Mouse (Mus musculus) liver, embryonic 15.5 days (tissue): ENCODE measurements around the gene Snx27. TPM values are rescaled to one million over a fixed set of nuclear protein-coding genes. Genes with fewer than 3 reads are reported as not detected.

ENCODE experiments used
- ATAC-seq: fragments of 200-750 bp; cut with Nextera tagmentation; 2 replicates; pipeline ENCODE4 v1.8.0; 2017; ENCODE audit warnings: moderate number of reproducible peaks, mild to moderate bottlenecking, moderate library complexity; ENCODE audit not compliant: insufficient read depth
- H3K27ac ChIP-seq: fragments of 300-500 bp; sonication (generic); replicated peaks from 2 replicates; pipeline ENCODE4 v1.5.1; 2015; ENCODE audit warnings: mild to moderate bottlenecking, inconsistent platforms
- H3K27me3 ChIP-seq: fragments of 300-500 bp; sonication (generic); 2 replicates; pipeline ENCODE4 v1.6.1; 2015; ENCODE audit warnings: mild to moderate bottlenecking, inconsistent platforms
- H3K36me3 ChIP-seq: fragments of 300-500 bp; sonication (generic); replicated peaks from 2 replicates; pipeline ENCODE4 v1.6.1; 2015; ENCODE audit warnings: moderate library complexity, mild to moderate bottlenecking, inconsistent platforms
- H3K4me1 ChIP-seq: fragments of 300-500 bp; sonication (generic); replicated peaks from 2 replicates; pipeline ENCODE4 v1.6.1; 2015; ENCODE audit warnings: inconsistent platforms
- H3K4me2 ChIP-seq: fragments of 300-500 bp; sonication (generic); 2 replicates; pipeline ENCODE4 v1.6.1; 2015; ENCODE audit warnings: moderate library complexity, mild to moderate bottlenecking, inconsistent platforms
- H3K4me3 ChIP-seq: fragments of 300-500 bp; sonication (generic); replicated peaks from 2 replicates; pipeline ENCODE4 v1.5.1; 2015; ENCODE audit warnings: mild to moderate bottlenecking, inconsistent platforms
- H3K9ac ChIP-seq: fragments of 300-500 bp; sonication (generic); 2 replicates; pipeline ENCODE4 v1.6.1; 2015; ENCODE audit warnings: moderate library complexity, mild to moderate bottlenecking, inconsistent platforms
- H3K9me3 ChIP-seq: fragments of 300-500 bp; sonication (generic); replicated peaks from 2 replicates; pipeline ENCODE4 v1.6.1; 2016; ENCODE audit warnings: inconsistent platforms
- WGBS: fragments of 180-500 bp; shearing (Covaris S2); methylation state at CpG from one replicate; pipeline ENCODE4 v1.1.7; 2015; ENCODE audit warnings: mixed read lengths; ENCODE audit not compliant: insufficient replicate concordance; 5-methylcytosine and 5-hydroxymethylcytosine counted together
- polyA plus RNA-seq: library from polyadenylated mRNA; unstranded; fragments of >200 nt; fragmentation: Nextera tagmentation; extraction: Ambion mirVana; gene quantifications from 2 replicates; pipeline ENCODE4 v1.2.1, GENCODE M21; 2015

The Snx27 gene
- polyA plus RNA-seq, 1 experiment from 2014 or later = 12.1 TPM

GRCm38 (mm10) chr3:94476301-94477035 is 106.0 kb downstream of the Snx27 start:
- Histone ChIP-seq H3K27ac (no peak overlapping the region), H3K9ac (no peak overlapping the region), H3K36me3 (no peaks in the 10 kb centered on the region), H3K9me3 (no peaks in the 10 kb centered on the region), H3K4me1 (peaks cover 9% of the 10 kb centered on the region; the same call in 1 of the 2 replicates), H3K4me2 (no peak overlapping the region), H3K27me3 (peaks cover 52% of the 10 kb centered on the region), H3K4me3 (no peak overlapping the region)
- ATAC-seq = no peak
- WGBS = 41% methylated on average over 8 of the region's 8 CpGs

DNA sequence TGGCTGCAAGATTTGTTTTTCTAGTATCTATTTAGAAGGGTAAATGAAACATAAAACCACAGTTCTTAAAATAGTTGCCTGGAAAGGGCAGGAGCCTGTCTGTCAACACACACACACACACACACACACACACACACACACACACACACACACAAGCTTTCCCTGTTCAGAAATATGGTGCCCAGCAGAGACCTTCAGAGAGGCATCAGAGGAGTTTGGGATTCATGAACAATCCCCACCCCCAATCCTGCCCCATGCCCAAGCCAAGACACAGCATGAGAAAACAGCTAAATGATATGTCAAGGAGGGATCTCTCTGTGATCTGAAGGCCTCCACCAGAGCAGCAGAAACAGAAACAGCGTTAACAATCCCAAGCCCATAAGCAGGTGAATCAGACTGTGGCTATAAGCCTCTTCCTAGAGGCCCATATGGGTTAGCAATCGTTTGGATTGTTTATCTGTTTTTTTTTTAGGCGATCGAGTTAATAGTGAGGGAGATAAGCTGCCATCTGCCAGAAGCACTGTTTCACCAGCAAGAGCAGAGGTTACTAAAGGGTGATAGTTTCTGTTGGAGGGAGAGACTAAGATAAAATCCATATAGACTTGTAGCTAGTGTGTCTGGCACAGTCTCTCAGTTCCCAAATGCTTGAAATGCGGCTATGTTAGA is 108.8 kb downstream of the Snx27 start:
- WGBS = 40% methylated on average over 5 of the region's 5 CpGs
- Histone ChIP-seq H3K4me3 (no peak overlapping the region), H3K36me3 (no peaks in the 10 kb centered on the region), H3K4me2 (no peak overlapping the region), H3K9ac (no peak overlapping the region), H3K4me1 (peaks cover 9% of the 10 kb centered on the region; the same call in 1 of the 2 replicates), H3K9me3 (no peaks in the 10 kb centered on the region), H3K27me3 (peaks cover 24% of the 10 kb centered on the region), H3K27ac (no peak overlapping the region)
- no peak for ATAC-seq

DNA sequence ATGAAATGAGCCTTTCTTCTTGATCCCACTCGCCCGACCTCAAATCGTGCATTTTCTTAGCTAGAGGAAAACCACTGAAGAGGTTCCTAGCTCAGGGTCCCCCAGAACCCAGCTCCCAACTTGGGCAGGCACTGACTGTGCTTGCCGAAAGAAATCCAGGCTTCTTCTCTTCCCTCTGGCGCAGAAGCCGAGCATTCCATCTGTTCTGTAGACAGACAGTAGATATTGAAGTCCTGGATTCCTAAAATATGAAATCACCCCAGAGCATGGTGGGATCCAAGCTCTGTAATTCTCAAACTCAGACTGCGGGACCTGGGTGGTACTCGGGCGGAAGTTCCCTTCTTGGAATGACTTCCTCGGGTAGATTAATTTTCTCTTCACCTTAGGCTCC is 109.4 kb downstream of the Snx27 start:
- peaks cover 5% of the 10 kb centered on the region; the same call in 1 of the 2 replicates for H3K4me1 ChIP-seq
- no peak overlapping the region for H3K27ac ChIP-seq
- H3K4me2 ChIP-seq = no peak overlapping the region
- no peak overlapping the region for H3K4me3 ChIP-seq
- ATAC-seq = no peak
- H3K9ac ChIP-seq = no peak overlapping the region
- no peaks in the 10 kb centered on the region for H3K9me3 ChIP-seq
- peaks cover 18% of the 10 kb centered on the region; the same call in 1 of the 2 replicates for H3K27me3 ChIP-seq
- H3K36me3 ChIP-seq = no peaks in the 10 kb centered on the region
- WGBS = 52% methylated on average over 10 of the region's 10 CpGs

- Histone ChIP-seq H3K27ac (no peak overlapping the region), H3K4me3 (no peak overlapping the region), H3K9me3 (no peaks in the 10 kb centered on the region), H3K36me3 (no peaks in the 10 kb centered on the region), H3K27me3 (peaks cover 13% of the 10 kb centered on the region; the same call in 1 of the 2 replicates), H3K9ac (no peak overlapping the region), H3K4me2 (no peak overlapping the region), H3K4me1 (no peaks in the 10 kb centered on the region)
- WGBS = 16% methylated on average over 28 of the region's 28 CpGs
- ATAC-seq = no peak
These were observed 109.9 kb downstream of the Snx27 start for GRCm38 (mm10) chr3:94472447-94473114.

DNA sequence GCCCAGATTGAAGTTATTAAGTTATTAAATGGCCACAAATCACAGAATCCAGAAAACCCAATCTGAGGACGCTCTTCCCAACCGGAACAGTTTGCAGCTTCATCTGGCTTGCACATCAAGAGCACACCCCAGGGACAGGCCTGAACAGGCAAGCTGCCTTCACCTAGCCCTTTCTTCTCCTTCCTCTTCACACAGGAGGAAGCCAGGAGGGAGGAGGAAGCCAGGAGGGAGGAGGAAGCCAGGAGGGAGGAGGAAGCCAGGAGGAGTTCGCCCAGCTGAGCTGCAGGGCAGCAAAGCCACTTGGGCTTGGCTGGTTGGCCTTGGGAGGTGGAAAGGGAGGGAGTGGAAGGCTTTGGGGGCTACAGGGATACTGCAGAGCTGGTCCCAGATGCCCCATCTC is 113.6 kb downstream of the Snx27 start:
- no peaks in the 10 kb centered on the region for H3K36me3 ChIP-seq
- no peak for ATAC-seq
- WGBS = 34% methylated on average over 3 of the region's 3 CpGs
- H3K4me2 ChIP-seq = no peak overlapping the region
- H3K9me3 ChIP-seq = no peaks in the 10 kb centered on the region
- peaks cover 13% of the 10 kb centered on the region; the same call in 1 of the 2 replicates for H3K27me3 ChIP-seq
- H3K9ac ChIP-seq = no peak overlapping the region
- H3K27ac ChIP-seq = no peak overlapping the region
- H3K4me3 ChIP-seq = no peak overlapping the region
- H3K4me1 ChIP-seq = no peaks in the 10 kb centered on the region

DNA sequence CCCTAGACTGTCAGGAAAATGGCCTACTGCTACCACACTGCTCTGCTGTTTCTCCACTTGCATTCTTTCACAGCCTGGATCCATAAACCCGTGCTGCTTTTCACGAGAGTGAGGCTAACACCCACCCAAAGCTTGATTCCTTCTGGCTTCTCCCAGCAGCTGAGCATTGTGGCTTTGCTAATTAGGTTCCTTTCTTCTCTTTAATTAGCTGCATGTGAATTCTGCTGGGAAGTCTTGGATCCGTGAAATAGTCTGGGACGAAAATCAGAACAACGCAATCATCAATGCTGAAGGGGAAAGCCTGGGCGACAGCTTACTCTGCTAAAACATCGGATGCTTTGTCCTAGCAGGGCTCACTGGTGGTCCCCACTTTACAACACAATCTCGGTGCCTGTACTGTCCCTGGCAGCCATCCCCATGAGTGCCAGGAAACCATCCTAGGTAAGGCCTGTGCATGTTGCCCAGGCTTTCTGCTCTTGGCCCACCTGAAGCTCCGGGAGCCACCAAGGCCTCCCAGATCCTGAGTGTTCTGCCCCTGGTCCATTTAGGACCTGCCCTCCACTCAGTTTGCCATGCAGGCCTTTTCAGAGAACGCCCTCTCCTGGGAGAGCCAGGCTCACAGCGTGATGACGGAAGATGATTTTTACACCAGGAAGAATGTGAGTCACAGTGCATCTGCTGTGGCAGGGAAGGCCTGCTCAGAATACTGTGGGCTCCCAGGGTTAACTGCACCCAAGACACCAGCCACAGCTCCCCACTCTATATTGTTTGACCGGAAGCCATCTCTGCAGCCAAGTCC is 116.7 kb downstream of the Snx27 start:
- H3K9ac ChIP-seq = no peak overlapping the region
- H3K4me3 ChIP-seq = no peak overlapping the region
- no peaks in the 10 kb centered on the region for H3K9me3 ChIP-seq
- H3K4me1 ChIP-seq = no peaks in the 10 kb centered on the region
- H3K4me2 ChIP-seq = no peak overlapping the region
- no peaks in the 10 kb centered on the region for H3K27me3 ChIP-seq
- no peak for ATAC-seq
- no peak overlapping the region for H3K27ac ChIP-seq
- WGBS = 65% methylated on average over 13 of the region's 13 CpGs
- H3K36me3 ChIP-seq = no peaks in the 10 kb centered on the region

GRCm38 (mm10) chr3:94463926-94464578 is 118.5 kb downstream of the Snx27 start:
- no peak overlapping the region for H3K4me2 ChIP-seq
- H3K36me3 ChIP-seq = no peaks in the 10 kb centered on the region
- H3K27me3 ChIP-seq = peaks cover 3% of the 10 kb centered on the region; the same call in 1 of the 2 replicates
- ATAC-seq = no peak
- 66% methylated on average over 11 of the region's 11 CpGs for WGBS
- H3K9ac ChIP-seq = no peak overlapping the region
- H3K9me3 ChIP-seq = no peaks in the 10 kb centered on the region
- no peak overlapping the region for H3K4me3 ChIP-seq
- H3K4me1 ChIP-seq = no peaks in the 10 kb centered on the region
- no peak overlapping the region for H3K27ac ChIP-seq

DNA sequence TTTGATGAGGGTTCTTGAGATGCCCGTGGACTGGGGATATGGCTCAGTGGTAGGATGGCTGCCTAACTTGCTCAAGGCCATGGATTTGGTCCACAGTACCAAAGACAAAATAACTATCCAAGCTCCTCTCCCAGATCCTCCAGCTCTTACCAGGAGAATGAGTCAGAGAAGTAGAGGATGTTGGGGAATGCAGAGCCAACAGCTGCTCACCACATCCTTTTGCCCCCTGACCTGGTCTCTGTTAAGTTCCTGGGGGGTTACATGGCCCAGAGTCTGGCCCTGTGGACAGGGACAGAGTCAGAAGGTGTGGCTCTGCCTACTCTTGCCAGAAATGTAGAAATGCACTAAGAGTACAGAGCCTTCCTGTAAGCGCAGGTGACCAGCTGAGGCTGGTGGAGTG is 122.7 kb downstream of the Snx27 start:
- no peaks in the 10 kb centered on the region for H3K36me3 ChIP-seq
- no peak overlapping the region for H3K4me3 ChIP-seq
- ATAC-seq = no peak
- no peak overlapping the region for H3K27ac ChIP-seq
- H3K9ac ChIP-seq = no peak overlapping the region
- WGBS = 70% methylated on average over 2 of the region's 2 CpGs
- H3K27me3 ChIP-seq = peaks cover 6% of the 10 kb centered on the region; the same call in 1 of the 2 replicates
- no peaks in the 10 kb centered on the region for H3K9me3 ChIP-seq
- no peak overlapping the region for H3K4me2 ChIP-seq
- peaks cover 5% of the 10 kb centered on the region for H3K4me1 ChIP-seq

DNA sequence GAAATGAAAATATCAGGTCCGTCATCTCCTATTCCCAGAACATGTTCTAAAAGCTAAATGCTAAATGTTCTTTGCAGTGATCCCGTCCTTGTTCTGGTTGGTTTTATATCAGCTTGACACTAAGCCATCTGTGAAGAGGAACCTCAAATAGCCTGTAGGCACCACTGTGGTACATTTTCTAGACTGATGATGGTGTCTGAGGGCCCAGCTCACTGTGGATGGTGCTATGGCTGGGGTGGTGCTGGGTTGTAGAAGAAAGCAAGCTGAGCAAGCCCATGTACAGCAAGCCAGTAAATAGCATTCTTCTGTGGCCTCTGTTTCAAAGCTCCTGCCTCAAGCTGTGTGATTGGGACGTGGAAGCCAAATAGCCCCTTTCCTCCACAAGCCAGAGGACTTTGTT is 125.5 kb downstream of the Snx27 start:
- peaks cover 5% of the 10 kb centered on the region for H3K4me1 ChIP-seq
- H3K27me3 ChIP-seq = peaks cover 6% of the 10 kb centered on the region; the same call in 1 of the 2 replicates
- H3K36me3 ChIP-seq = no peaks in the 10 kb centered on the region
- WGBS = 60% methylated on average over 3 of the region's 3 CpGs
- no peak overlapping the region for H3K4me3 ChIP-seq
- H3K4me2 ChIP-seq = no peak overlapping the region
- no peak for ATAC-seq
- no peak overlapping the region for H3K27ac ChIP-seq
- H3K9ac ChIP-seq = no peak overlapping the region
- no peaks in the 10 kb centered on the region for H3K9me3 ChIP-seq

GRCm38 (mm10) chr3:94456529-94457000 is 126.0 kb downstream of the Snx27 start:
- H3K27me3 ChIP-seq = peaks cover 6% of the 10 kb centered on the region; the same call in 1 of the 2 replicates
- H3K4me2 ChIP-seq = peak overlapping the region; percentile 53
- no peak overlapping the region for H3K9ac ChIP-seq
- H3K9me3 ChIP-seq = no peaks in the 10 kb centered on the region
- 2% methylated on average over 12 of the region's 12 CpGs for WGBS
- peak overlapping the region; percentile 22 for H3K4me3 ChIP-seq
- no peaks in the 10 kb centered on the region for H3K36me3 ChIP-seq
- no peak overlapping the region for H3K27ac ChIP-seq
- 0 out of 2 replicates have a peak, but pooled peaks have one; percentile 34 for ATAC-seq
- peaks cover 5% of the 10 kb centered on the region for H3K4me1 ChIP-seq
